Mouse (Mus musculus) small intestine, adult 2 months (tissue): ENCODE results near the gene Tex22.

Experiments
- CTCF ChIP-seq: fragments of 200-500 bp; IDR thresholded peaks from 2 replicates; pipeline ENCODE4 v1.5.1; 2012; ENCODE audit warnings: low read depth, mild to moderate bottlenecking, control low read depth, inconsistent platforms, low read length, moderate library complexity, mixed read lengths; ENCODE audit not compliant: insufficient replicate concordance, insufficient read length; ENCODE audit errors: extremely low read depth
- POLR2A ChIP-seq: fragments of 200-500 bp; IDR thresholded peaks from 2 replicates; pipeline ENCODE4 v1.6.1; 2012; ENCODE audit warnings: low read depth, mild to moderate bottlenecking, control low read depth, inconsistent platforms, low read length, moderate library complexity

DNA sequence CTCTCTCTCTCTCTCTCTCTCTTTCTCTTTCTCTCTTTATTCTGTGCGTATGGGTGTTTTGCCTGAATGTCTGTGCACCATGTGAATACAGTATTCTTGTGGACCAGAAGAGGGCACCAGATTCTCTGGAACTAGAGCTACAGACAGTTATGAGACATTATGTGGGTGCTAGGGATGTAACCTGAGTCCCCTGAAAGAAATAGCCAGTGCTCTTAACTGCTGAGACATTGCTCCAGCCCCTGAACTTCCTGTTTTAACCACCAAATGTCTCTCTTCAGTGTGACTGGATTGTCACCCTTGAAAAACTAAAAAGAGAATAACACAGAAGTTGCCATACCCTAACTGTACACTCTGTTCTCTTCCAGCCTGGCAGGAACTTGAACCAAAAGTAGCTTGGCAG is 47.7 kb upstream of the Tex22 start:
- TF ChIP-seq CTCF (no peak), POLR2A (no peak)
